Comparison of ENCODE assay signal across 27 mouse cellular contexts in the genomic region with DNA sequence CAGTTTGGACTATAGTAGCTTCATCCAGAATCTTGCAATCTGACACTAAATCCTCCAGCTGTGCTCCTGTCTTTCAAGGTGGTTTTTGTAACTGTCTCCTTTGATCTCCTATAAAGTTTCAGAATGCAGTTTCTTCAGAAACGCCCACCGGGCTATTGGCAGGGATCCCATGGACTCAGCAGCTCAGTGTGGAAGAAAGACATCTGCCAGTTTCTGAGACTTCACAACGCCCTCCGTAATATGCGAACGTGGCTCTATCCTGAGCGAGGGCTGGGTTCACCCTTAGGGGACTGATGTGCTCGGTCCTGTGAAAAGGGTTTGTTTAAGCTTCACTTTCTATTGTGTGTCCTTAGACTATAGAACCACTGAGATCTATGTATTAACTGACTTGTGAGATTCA. TPM values are rescaled to one million over a fixed set of nuclear protein-coding genes. Genes with fewer than 3 reads are reported as not detected.
DNase-seq lines count a peak whose midpoint lies in the region; ATAC-seq and TF ChIP-seq lines count a peak whose summit lies in the region.
"Had no signal": no experiment of that assay in that cellular context is flagged by ENCODE, and none has a peak within 500 bp of the region (broad histone marks: within the 10 kb centered on the region; RNA-seq: fewer than 3 reads in every experiment).

No protein-coding gene starts in this region.

- H3K4me1 ChIP-seq in limb, embryonic 14.5 days (ENCODE audit: control insufficient read depth, insufficient read depth, low read length) = no peaks in the 10 kb centered on the region
- H3K4me1 ChIP-seq in limb, embryonic 10.5 days = no peaks in the 10 kb centered on the region
- H3K4me1 ChIP-seq: embryonic facial prominence, embryonic 12.5 days; forebrain, embryonic 12.5 days; forebrain, embryonic 15.5 days; heart, embryonic 12.5 days; heart, embryonic 15.5 days had no signal

- no peak overlapping the region for H3K9ac ChIP-seq in limb, embryonic 14.5 days (ENCODE audit: low read depth, low read length, severe bottlenecking)
- H3K9ac ChIP-seq: embryonic facial prominence, embryonic 12.5 days; forebrain, embryonic 12.5 days; forebrain, embryonic 15.5 days; heart, embryonic 12.5 days; heart, embryonic 15.5 days; hindbrain, embryonic 14.5 days had no signal

- no peaks in the 10 kb centered on the region for H3K27me3 ChIP-seq in limb, embryonic 14.5 days (ENCODE audit: control insufficient read depth, insufficient read depth, low read length)
- no peaks in the 10 kb centered on the region for H3K27me3 ChIP-seq in limb, embryonic 10.5 days (ENCODE audit: low read depth, poor library complexity, severe bottlenecking)
- H3K27me3 ChIP-seq: CH12.LX; embryonic facial prominence, embryonic 12.5 days; forebrain, embryonic 12.5 days; forebrain, embryonic 15.5 days; heart, embryonic 12.5 days; heart, embryonic 15.5 days had no signal

- no peak for TF ChIP-seq POLR2A in limb, embryonic 14.5 days (IDR thresholded peaks at IDR 0.05; ENCODE audit: borderline replicate concordance, extremely low read depth, insufficient read depth, insufficient read length)

- no peaks in the 10 kb centered on the region for H3K9me3 ChIP-seq in limb, embryonic 14.5 days (ENCODE audit: control insufficient read depth, low read length)
- no peaks in the 10 kb centered on the region for H3K9me3 ChIP-seq in limb, embryonic 10.5 days (replicated peaks)
- H3K9me3 ChIP-seq: embryonic facial prominence, embryonic 12.5 days; forebrain, embryonic 12.5 days; forebrain, embryonic 15.5 days; G1E; heart, embryonic 15.5 days had no signal

- H3K36me3 ChIP-seq in limb, embryonic 14.5 days (ENCODE audit: control insufficient read depth, insufficient read depth, low read length) = no peaks in the 10 kb centered on the region
- H3K36me3 ChIP-seq in limb, embryonic 10.5 days = no peaks in the 10 kb centered on the region
- H3K36me3 ChIP-seq: embryonic facial prominence, embryonic 12.5 days; forebrain, embryonic 12.5 days; forebrain, embryonic 15.5 days; G1E; heart, embryonic 12.5 days; heart, embryonic 15.5 days had no signal

- H3K4me2 ChIP-seq in limb, embryonic 14.5 days (replicated peaks; ENCODE audit: low read depth, low read length, severe bottlenecking) = no peak overlapping the region
- H3K4me2 ChIP-seq: embryonic facial prominence, embryonic 12.5 days; forebrain, embryonic 12.5 days; forebrain, embryonic 15.5 days; heart, embryonic 12.5 days; heart, embryonic 15.5 days; hindbrain, embryonic 14.5 days had no signal

- DNase-seq in heart, adult 11 months = peak; percentile 66
- no peak for DNase-seq in heart, postnatal 4 days
- peak; percentile 39 to 54 for DNase-seq in kidney, postnatal 4 days
- no peak for DNase-seq in kidney, adult 18-20 months
- DNase-seq in limb, embryonic 14.5 days (ENCODE audit: low spot score) = peak; percentile 48
- no peak for DNase-seq in limb, embryonic 10.5 days (ENCODE audit: low spot score)
- DNase-seq: adrenal gland, postnatal 10 days; adrenal gland, postnatal 36 days; B cell, adult 2 months; cerebellum, adult 18-20 months; cerebellum, adult 9-10 months; cerebellum, postnatal 14 days; gastrocnemius, postnatal 25 days; heart, postnatal 10 days; heart, postnatal 36 days had no signal

- 56% methylated on average over 8 of the region's 8 CpGs for WGBS in limb, embryonic 14.5 days
- WGBS in limb, embryonic 10.5 days = 94% methylated on average over 8 of the region's 8 CpGs

- ATAC-seq in limb, embryonic 14.5 days (ENCODE audit: low FRiP score, low read depth) = no peak
- ATAC-seq: forebrain, embryonic 15.5 days; hindbrain, postnatal 0 days; Patski had no signal

- no peak overlapping the region for H3K27ac ChIP-seq in limb, embryonic 14.5 days (replicated peaks; ENCODE audit: low read depth, low read length)
- H3K27ac ChIP-seq in limb, embryonic 10.5 days = no peak overlapping the region
- H3K27ac ChIP-seq: embryonic facial prominence, embryonic 12.5 days; forebrain, embryonic 12.5 days; forebrain, embryonic 15.5 days; heart, embryonic 15.5 days; hindbrain, embryonic 14.5 days; hindbrain, postnatal 0 days had no signal

- no peak overlapping the region for H3K4me3 ChIP-seq in limb, embryonic 14.5 days (replicated peaks; ENCODE audit: low read length)
- H3K4me3 ChIP-seq in limb, embryonic 10.5 days = no peak overlapping the region
- H3K4me3 ChIP-seq: embryonic facial prominence, embryonic 12.5 days; erythroblast, embryonic 14.5 days; forebrain, embryonic 12.5 days; forebrain, embryonic 15.5 days; heart, embryonic 12.5 days; heart, embryonic 15.5 days had no signal

RNA-seq across cellular contexts. Expression of gene Cnga3, which starts 6.5 kb away (rescaled TPM):
- total RNA-seq in heart, postnatal 4 days (2021) = not detected
- 0.11 TPM in 1 of 2 replicates, not detected in the other for polyA plus RNA-seq in limb, embryonic 14.5 days (2012; rRNA removed)
- not detected in 2 replicates for polyA plus RNA-seq in limb, embryonic 14.5 days (2014; fragmentation: Nextera tagmentation; extraction: Ambion mirVana)
- not detected in 2 replicates for polyA plus RNA-seq in limb, embryonic 10.5 days (2016; fragmentation: Nextera tagmentation; extraction: Ambion mirVana)
- polyA plus RNA-seq: embryonic facial prominence, embryonic 12.5 days; erythroblast, embryonic 14.5 days; forebrain, embryonic 12.5 days; G1E; heart, embryonic 12.5 days; hindbrain, embryonic 11.5 days; Patski had no signal

Comparison
In these comparisons a context has a peak if more than half of its experiments do, and no peak if none do; other contexts are left out.
1. DNase-seq: peak in heart, adult 11 months (single experiment), kidney, postnatal 4 days (2 of 2) and limb, embryonic 14.5 days (single experiment); none in heart, postnatal 4 days (single experiment), kidney, adult 18-20 months (single experiment) and limb, embryonic 10.5 days (single experiment).